ENCODE assay signal across 29 mouse cellular contexts in the genomic region with DNA sequence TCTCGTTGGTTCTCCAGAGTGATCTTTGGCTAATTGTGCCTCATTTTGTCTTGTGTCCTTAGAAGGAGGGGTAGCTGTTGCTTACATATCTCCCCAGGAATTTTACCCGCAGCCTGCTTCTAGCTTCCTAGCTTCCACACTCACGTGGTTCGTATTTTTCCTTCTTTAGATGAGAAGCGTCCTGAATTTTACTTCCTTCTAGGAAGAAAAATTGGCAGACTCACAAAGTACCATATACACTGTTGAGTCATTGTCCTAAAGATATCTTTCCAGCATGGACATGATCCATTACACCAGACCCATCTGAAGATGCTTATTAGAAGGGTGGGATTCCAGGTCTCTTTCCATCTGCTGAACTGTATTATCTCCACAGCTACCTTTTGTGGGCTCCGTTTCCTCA.
"Had no signal": no experiment of that assay in that cellular context is flagged by ENCODE, and none has a peak within 500 bp of the region (broad histone marks: within the 10 kb centered on the region; RNA-seq: fewer than 3 reads in every experiment).

No protein-coding gene starts in this region.

- ATAC-seq: liver, embryonic 12.5 days; liver, postnatal 0 days; lung, postnatal 0 days; midbrain, embryonic 15.5 days; midbrain, embryonic 16.5 days had no signal

- H3K27ac ChIP-seq: limb, embryonic 10.5 days; limb, embryonic 12.5 days; limb, embryonic 13.5 days; limb, embryonic 15.5 days; liver, embryonic 12.5 days; liver, embryonic 13.5 days; liver, embryonic 14.5 days; liver, embryonic 15.5 days; lung, embryonic 15.5 days; macrophage; midbrain, embryonic 10.5 days; midbrain, embryonic 12.5 days; midbrain, embryonic 13.5 days; midbrain, embryonic 15.5 days had no signal

- DNase-seq: left cerebral cortex, postnatal 4 days; liver; liver, embryonic 13.5 days; liver, postnatal 0 days; lung, adult 18-20 months; lung, adult 2 months; lung, embryonic 14.5 days; lung, postnatal 10 days; lung, postnatal 14 days; lung, postnatal 36 days; lung, postnatal 4 days; midbrain, embryonic 14.5 days had no signal

- H3K4me1 ChIP-seq: limb, embryonic 10.5 days; limb, embryonic 12.5 days; limb, embryonic 13.5 days; limb, embryonic 15.5 days; liver, embryonic 12.5 days; liver, embryonic 13.5 days; liver, embryonic 15.5 days; lung, embryonic 15.5 days; midbrain, embryonic 10.5 days; midbrain, embryonic 15.5 days had no signal

- H3K4me3 ChIP-seq: limb, embryonic 10.5 days; limb, embryonic 12.5 days; limb, embryonic 13.5 days; limb, embryonic 15.5 days; liver, embryonic 12.5 days; liver, embryonic 13.5 days; liver, embryonic 15.5 days; lung, embryonic 15.5 days; megakaryocyte, embryonic 14.5 days; midbrain, embryonic 10.5 days; midbrain, embryonic 12.5 days; midbrain, embryonic 13.5 days; midbrain, embryonic 15.5 days; myocyte had no signal
